Mouse (Mus musculus): Measurements from ENCODE around the gene Spag5.

DNA sequence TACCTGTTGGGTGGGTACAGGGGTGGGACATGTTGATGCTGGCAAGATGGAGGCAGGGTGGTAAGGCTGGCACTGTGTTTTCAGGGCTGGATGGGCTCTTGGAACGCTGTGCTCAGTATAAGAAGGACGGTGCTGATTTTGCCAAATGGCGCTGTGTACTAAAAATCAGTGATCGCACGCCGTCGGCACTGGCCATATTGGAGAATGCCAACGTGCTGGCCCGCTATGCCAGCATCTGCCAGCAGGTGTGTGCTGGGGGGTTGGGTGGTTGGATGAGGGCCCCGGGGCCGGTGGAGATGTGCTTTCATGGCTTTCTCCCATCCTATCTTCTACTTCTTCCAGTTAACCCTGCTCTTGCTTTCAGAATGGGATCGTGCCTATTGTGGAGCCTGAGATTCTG lies 23.6 kb downstream of the Spag5 start:
- TF ChIP-seq CTCF (IDR thresholded peaks at IDR 0.05), result no peak
- TF ChIP-seq EP300 (IDR thresholded peaks at IDR 0.05), result no peak

All from lung, postnatal 0 days (tissue).